ENCODE assay signal across 11 mouse cellular contexts in the genomic region with DNA sequence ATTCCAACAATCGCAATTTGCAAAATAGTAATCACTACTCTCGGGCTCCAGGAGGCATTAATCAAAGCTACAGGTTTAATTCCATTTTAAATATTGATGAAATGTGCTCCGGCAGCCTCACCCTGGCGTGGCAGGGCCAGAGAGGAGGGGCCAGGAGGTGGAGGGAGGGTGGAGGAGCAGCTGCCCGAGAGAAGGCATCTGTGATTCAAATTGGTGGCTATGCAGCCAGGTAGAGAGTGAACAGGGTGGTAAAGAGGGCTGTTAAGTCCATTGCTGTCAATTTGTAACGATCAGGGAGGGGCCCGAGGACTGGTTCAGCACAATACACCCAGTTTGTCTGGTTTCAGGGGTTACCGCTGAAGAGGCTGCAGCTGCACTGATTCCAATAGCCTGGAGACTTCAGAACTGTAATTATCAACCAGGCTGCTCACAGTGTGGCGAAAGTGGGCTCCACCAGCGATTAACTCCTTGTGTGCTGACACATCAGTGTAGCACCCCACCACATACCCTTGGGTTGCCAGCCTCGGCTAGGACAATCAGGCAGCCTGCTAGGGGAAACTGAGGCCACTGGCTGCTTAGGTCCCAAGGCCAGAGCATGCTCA. TPM values are rescaled to one million over a fixed set of nuclear protein-coding genes. Genes with fewer than 3 reads are reported as not detected.
A peak's percentile ranks its signal among the peaks of the same experiment; 100 is the strongest.
DNase-seq lines count a peak whose midpoint lies in the region; ATAC-seq and TF ChIP-seq lines count a peak whose summit lies in the region.
"Had no signal": no experiment of that assay in that cellular context is flagged by ENCODE, and none has a peak within 500 bp of the region (broad histone marks: within the 10 kb centered on the region; RNA-seq: fewer than 3 reads in every experiment).

No protein-coding gene starts in this region.

- ATAC-seq in lung, embryonic 14.5 days (ENCODE audit: insufficient read depth): peak; percentile 42; the same call in 1 of the 2 replicates
- peak; percentile 83 for ATAC-seq in forebrain, embryonic 12.5 days (ENCODE audit: low FRiP score)
- ATAC-seq in limb, embryonic 12.5 days (ENCODE audit: insufficient number of reproducible peaks, insufficient read depth, low FRiP score, low TSS enrichment, low read depth): 0 out of 2 replicates have a peak, but pooled peaks have one; percentile 30
- no peak for ATAC-seq in stomach, embryonic 16.5 days (ENCODE audit: insufficient read depth, low FRiP score)
- ATAC-seq: inflammation-experienced regulatory T-cells, adult 6 months had no signal

- no peak for TF ChIP-seq CTCF in lung, embryonic 14.5 days (IDR thresholded peaks at IDR 0.05; ENCODE audit: low read depth)

- no peaks in the 10 kb centered on the region for H3K4me1 ChIP-seq in lung, embryonic 14.5 days (ENCODE audit: insufficient read depth)
- H3K4me1 ChIP-seq in forebrain, embryonic 12.5 days: peaks cover 13% of the 10 kb centered on the region
- peaks cover 38% of the 10 kb centered on the region for H3K4me1 ChIP-seq in limb, embryonic 12.5 days (replicated peaks)
- peaks cover 7% of the 10 kb centered on the region for H3K4me1 ChIP-seq in stomach, embryonic 16.5 days (ENCODE audit: control insufficient read depth, insufficient read depth, low read length)
- H3K4me1 ChIP-seq: liver, embryonic 15.5 days had no signal

- H3K4me3 ChIP-seq in lung, embryonic 14.5 days (ENCODE audit: low read depth, low read length): no peak overlapping the region
- H3K4me3 ChIP-seq in forebrain, embryonic 12.5 days (replicated peaks): no peak overlapping the region
- peak overlapping the region; percentile 3; the same call in 1 of the 2 replicates for H3K4me3 ChIP-seq in limb, embryonic 12.5 days (replicated peaks)
- no peak overlapping the region for H3K4me3 ChIP-seq in stomach, embryonic 16.5 days (replicated peaks; ENCODE audit: low read length)
- H3K4me3 ChIP-seq: heart, embryonic 12.5 days; liver, embryonic 15.5 days had no signal

- H3K27me3 ChIP-seq in lung, embryonic 14.5 days (ENCODE audit: insufficient read depth, low read length): no peaks in the 10 kb centered on the region
- peaks cover 13% of the 10 kb centered on the region; the same call in 1 of the 2 replicates for H3K27me3 ChIP-seq in forebrain, embryonic 12.5 days
- H3K27me3 ChIP-seq in limb, embryonic 12.5 days: no peaks in the 10 kb centered on the region
- no peaks in the 10 kb centered on the region for H3K27me3 ChIP-seq in stomach, embryonic 16.5 days (ENCODE audit: control insufficient read depth, insufficient read depth, low read length)

- no peak for DNase-seq in lung, embryonic 14.5 days
- no peak for DNase-seq in lung, postnatal 25 days (ENCODE audit: low spot score)
- no peak for DNase-seq in right cerebral cortex, postnatal 36 days (ENCODE audit: low spot score in 2 of 2)
- no peak for DNase-seq in MN1 (ENCODE audit: low spot score)
- DNase-seq: layer of hippocampus, adult 9-11 months had no signal

- peak overlapping the region; percentile 8; the same call in 1 of the 2 replicates for H3K4me2 ChIP-seq in lung, embryonic 14.5 days
- peak overlapping the region; percentile 22 for H3K4me2 ChIP-seq in forebrain, embryonic 12.5 days
- peak overlapping the region; percentile 40 for H3K4me2 ChIP-seq in limb, embryonic 12.5 days
- H3K4me2 ChIP-seq in stomach, embryonic 16.5 days (ENCODE audit: low read depth, low read length): 0 out of 2 replicates have a peak overlapping the region, but pooled peaks have one; percentile 5
- H3K4me2 ChIP-seq: heart, embryonic 12.5 days; liver, embryonic 15.5 days had no signal

- WGBS in lung, embryonic 14.5 days: 18% methylated on average over 11 of the region's 11 CpGs
- WGBS in forebrain, embryonic 12.5 days: 18% methylated on average over 11 of the region's 11 CpGs
- WGBS in limb, embryonic 12.5 days: 14% methylated on average over 11 of the region's 11 CpGs
- WGBS in stomach, embryonic 16.5 days: 13% methylated on average over 11 of the region's 11 CpGs

- no peaks in the 10 kb centered on the region for H3K36me3 ChIP-seq in lung, embryonic 14.5 days (ENCODE audit: insufficient read depth)
- H3K36me3 ChIP-seq in forebrain, embryonic 12.5 days (replicated peaks): no peaks in the 10 kb centered on the region
- H3K36me3 ChIP-seq in limb, embryonic 12.5 days: no peaks in the 10 kb centered on the region
- no peaks in the 10 kb centered on the region for H3K36me3 ChIP-seq in stomach, embryonic 16.5 days (ENCODE audit: control insufficient read depth, insufficient read depth, low read length)
- H3K36me3 ChIP-seq: heart, embryonic 12.5 days; liver, embryonic 15.5 days had no signal

- H3K27ac ChIP-seq in lung, embryonic 14.5 days (ENCODE audit: low read depth): no peak overlapping the region
- H3K27ac ChIP-seq in forebrain, embryonic 12.5 days: peak overlapping the region; percentile 36; the same call in 1 of the 2 replicates
- H3K27ac ChIP-seq in limb, embryonic 12.5 days: peak overlapping the region; percentile 41; the same call in 1 of the 2 replicates
- no peak overlapping the region for H3K27ac ChIP-seq in stomach, embryonic 16.5 days (ENCODE audit: low read length)
- H3K27ac ChIP-seq: liver, embryonic 15.5 days had no signal

- H3K9ac ChIP-seq in lung, embryonic 14.5 days: no peak overlapping the region
- no peak overlapping the region for H3K9ac ChIP-seq in forebrain, embryonic 12.5 days
- no peak overlapping the region for H3K9ac ChIP-seq in limb, embryonic 12.5 days (replicated peaks)
- no peak overlapping the region for H3K9ac ChIP-seq in stomach, embryonic 16.5 days (ENCODE audit: low read length)
- H3K9ac ChIP-seq: heart, embryonic 12.5 days; liver, embryonic 15.5 days had no signal

- no peaks in the 10 kb centered on the region for H3K9me3 ChIP-seq in lung, embryonic 14.5 days (ENCODE audit: low read depth, low read length)
- H3K9me3 ChIP-seq in forebrain, embryonic 12.5 days: no peaks in the 10 kb centered on the region
- H3K9me3 ChIP-seq in limb, embryonic 12.5 days: no peaks in the 10 kb centered on the region
- H3K9me3 ChIP-seq in stomach, embryonic 16.5 days (replicated peaks; ENCODE audit: control insufficient read depth, low read length): no peaks in the 10 kb centered on the region
- H3K9me3 ChIP-seq: heart, embryonic 12.5 days; liver, embryonic 15.5 days had no signal

RNA-seq across cellular contexts. Expression of a gene that starts 27.9 kb away (rescaled TPM):
- 10.8 and 12.8 TPM in 2 replicates for polyA plus RNA-seq in lung, embryonic 14.5 days (2014; fragmentation: Nextera tagmentation; extraction: Ambion mirVana)
- 21.9 and 34.2 TPM in 2 replicates for polyA plus RNA-seq in forebrain, embryonic 12.5 days (2016; fragmentation: Nextera tagmentation; extraction: Ambion mirVana)
- polyA plus RNA-seq in limb, embryonic 12.5 days (2016; fragmentation: Nextera tagmentation; extraction: Ambion mirVana): 0.95 and 1.0 TPM in 2 replicates
- 1.00 and 1.1 TPM in 2 replicates for polyA plus RNA-seq in stomach, embryonic 16.5 days (2015; fragmentation: Nextera tagmentation; extraction: Ambion mirVana)
- polyA plus RNA-seq: inflammation-experienced regulatory T-cells, adult 6 months had no signal

RNA-seq across cellular contexts. Expression of a gene that starts 28.0 kb away (rescaled TPM):
- polyA plus RNA-seq in lung, embryonic 14.5 days (2014; fragmentation: Nextera tagmentation; extraction: Ambion mirVana): 0.54 and 1.0 TPM in 2 replicates
- 0.69 and 1.3 TPM in 2 replicates for polyA plus RNA-seq in forebrain, embryonic 12.5 days (2016; fragmentation: Nextera tagmentation; extraction: Ambion mirVana)
- not detected in 2 replicates for polyA plus RNA-seq in limb, embryonic 12.5 days (2016; fragmentation: Nextera tagmentation; extraction: Ambion mirVana)
- polyA plus RNA-seq in stomach, embryonic 16.5 days (2015; fragmentation: Nextera tagmentation; extraction: Ambion mirVana): 0.19 and 1.0 TPM in 2 replicates
- polyA plus RNA-seq: heart, embryonic 12.5 days; inflammation-experienced regulatory T-cells, adult 6 months; liver, embryonic 15.5 days had no signal

RNA-seq across cellular contexts. Expression of a gene that starts 28.1 kb away (rescaled TPM):
- 247 TPM in 2 replicates for polyA plus RNA-seq in lung, embryonic 14.5 days (2014; fragmentation: Nextera tagmentation; extraction: Ambion mirVana)
- polyA plus RNA-seq in forebrain, embryonic 12.5 days (2016; fragmentation: Nextera tagmentation; extraction: Ambion mirVana): 161 and 169 TPM in 2 replicates
- 181 and 194 TPM in 2 replicates for polyA plus RNA-seq in limb, embryonic 12.5 days (2016; fragmentation: Nextera tagmentation; extraction: Ambion mirVana)
- 242 and 259 TPM in 2 replicates for polyA plus RNA-seq in stomach, embryonic 16.5 days (2015; fragmentation: Nextera tagmentation; extraction: Ambion mirVana)

RNA-seq across cellular contexts. Expression of a gene that starts 58.9 kb away (rescaled TPM):
- 30.4 and 42.3 TPM in 2 replicates for polyA plus RNA-seq in lung, embryonic 14.5 days (2014; fragmentation: Nextera tagmentation; extraction: Ambion mirVana)
- polyA plus RNA-seq in forebrain, embryonic 12.5 days (2016; fragmentation: Nextera tagmentation; extraction: Ambion mirVana): 23.2 and 23.4 TPM in 2 replicates
- 26.5 and 26.7 TPM in 2 replicates for polyA plus RNA-seq in limb, embryonic 12.5 days (2016; fragmentation: Nextera tagmentation; extraction: Ambion mirVana)
- 32.9 and 34.7 TPM in 2 replicates for polyA plus RNA-seq in stomach, embryonic 16.5 days (2015; fragmentation: Nextera tagmentation; extraction: Ambion mirVana)

RNA-seq across cellular contexts. Expression of a gene that starts 59.3 kb away (rescaled TPM):
- 71.1 and 76.4 TPM in 2 replicates for polyA plus RNA-seq in lung, embryonic 14.5 days (2014; fragmentation: Nextera tagmentation; extraction: Ambion mirVana)
- 113 and 121 TPM in 2 replicates for polyA plus RNA-seq in forebrain, embryonic 12.5 days (2016; fragmentation: Nextera tagmentation; extraction: Ambion mirVana)
- polyA plus RNA-seq in limb, embryonic 12.5 days (2016; fragmentation: Nextera tagmentation; extraction: Ambion mirVana): 90.8 and 95.6 TPM in 2 replicates
- polyA plus RNA-seq in stomach, embryonic 16.5 days (2015; fragmentation: Nextera tagmentation; extraction: Ambion mirVana): 60.2 and 62.0 TPM in 2 replicates

Comparison
In these comparisons a context has a peak if more than half of its experiments do, and no peak if none do; other contexts are left out.
1. H3K27ac ChIP-seq: peak in forebrain, embryonic 12.5 days (single experiment) and limb, embryonic 12.5 days (single experiment); none in lung, embryonic 14.5 days (single experiment) and stomach, embryonic 16.5 days (single experiment).
2. Peak in every context shown above with its lines, with median percentiles within 50 percentile points of each other: H3K4me2 ChIP-seq.